Mouse (Mus musculus): ENCODE data around the gene Ptgfrn. TPM values are rescaled to one million over a fixed set of nuclear protein-coding genes. Genes with fewer than 3 reads are reported as not detected.

Gene Ptgfrn
- total RNA-seq, 1 experiment from 2014 or later: 32.1 TPM

DNA sequence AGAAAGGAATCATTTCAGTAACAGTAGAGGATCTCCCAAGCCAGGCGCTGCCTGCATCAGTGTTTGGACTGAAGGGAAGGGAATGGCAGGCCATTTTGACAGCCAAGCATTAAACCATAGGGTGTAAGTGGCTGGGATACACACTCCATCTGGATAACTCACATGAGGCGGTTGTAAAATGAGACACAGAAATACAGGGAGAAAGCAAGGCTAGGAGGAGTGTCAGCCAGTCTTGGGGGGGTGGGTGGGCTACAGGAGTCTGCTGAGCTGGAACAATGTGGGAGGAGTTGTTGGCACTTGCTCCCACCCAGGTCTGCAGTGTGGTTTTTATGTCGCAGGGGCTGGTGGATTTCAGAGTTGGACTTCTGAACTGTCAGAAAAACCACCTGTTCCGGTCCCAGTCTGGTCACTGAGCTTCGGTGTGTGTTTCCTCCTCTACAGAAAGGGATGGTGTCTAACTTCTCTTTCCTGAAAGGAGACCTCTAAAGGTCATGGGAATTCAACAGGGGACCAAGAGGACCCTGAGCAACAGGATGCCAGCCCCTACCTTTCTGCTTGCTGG is 72.0 kb downstream of the Ptgfrn start:
- no peak for DNase-seq

DNA sequence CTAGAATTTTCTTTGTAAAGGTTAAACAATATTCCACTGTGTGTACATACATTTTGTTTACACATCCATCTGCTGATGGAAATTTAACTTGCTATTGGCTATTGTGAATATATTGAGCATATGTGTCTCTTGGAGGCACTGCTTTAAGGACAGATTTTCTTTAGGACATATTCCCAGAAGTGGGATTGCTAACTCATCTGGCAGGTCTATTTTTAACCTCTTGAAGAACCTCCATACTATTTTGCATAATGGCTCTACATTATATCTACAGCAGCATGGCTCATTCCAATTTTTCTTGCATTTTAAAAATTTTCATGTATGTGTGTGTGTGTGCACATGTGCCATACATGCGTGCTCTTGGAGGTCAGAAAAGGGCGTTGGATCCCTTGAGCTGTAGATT is 74.1 kb downstream of the Ptgfrn start:
- no peak for DNase-seq

DNA sequence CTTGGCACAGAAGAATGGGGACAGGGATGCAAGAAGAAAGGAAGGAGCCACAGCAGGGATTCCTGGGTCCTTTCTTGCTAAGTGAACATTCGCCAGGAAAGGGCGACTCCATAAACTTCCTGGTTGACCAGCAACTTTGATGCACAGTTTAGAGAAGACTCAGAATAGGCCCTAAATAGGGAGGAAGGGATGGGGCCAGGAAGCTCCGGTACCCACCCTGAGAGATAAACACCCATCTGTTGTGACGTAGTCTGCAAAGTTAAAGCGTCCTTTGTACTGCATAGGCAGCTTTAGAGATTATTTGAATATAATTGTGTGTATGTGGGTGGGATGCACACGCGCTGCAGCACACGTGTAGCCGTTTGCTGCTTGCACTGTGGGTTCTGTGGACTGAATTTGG is 75.6 kb downstream of the Ptgfrn start:
- DNase-seq: no peak

DNA sequence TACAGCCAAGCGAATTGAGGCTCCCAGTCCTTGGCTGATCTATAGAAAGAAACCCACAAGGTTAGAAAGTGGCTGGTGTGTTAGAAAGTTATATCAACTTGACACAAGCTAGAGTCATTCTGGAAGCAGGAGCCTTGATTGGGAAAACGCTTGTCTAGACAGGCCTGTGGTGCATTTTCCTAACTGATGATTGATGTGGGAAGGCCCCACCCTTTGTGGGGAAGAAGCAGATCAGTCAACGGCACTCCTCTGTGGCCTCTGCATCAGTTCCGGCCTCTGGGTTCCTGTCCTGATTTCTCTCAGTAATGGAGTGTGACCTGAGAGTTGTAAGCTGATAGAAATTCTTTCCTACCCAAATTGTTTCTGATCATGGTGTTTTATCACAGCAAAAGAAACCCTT is 76.4 kb downstream of the Ptgfrn start:
- no peak for DNase-seq

DNA sequence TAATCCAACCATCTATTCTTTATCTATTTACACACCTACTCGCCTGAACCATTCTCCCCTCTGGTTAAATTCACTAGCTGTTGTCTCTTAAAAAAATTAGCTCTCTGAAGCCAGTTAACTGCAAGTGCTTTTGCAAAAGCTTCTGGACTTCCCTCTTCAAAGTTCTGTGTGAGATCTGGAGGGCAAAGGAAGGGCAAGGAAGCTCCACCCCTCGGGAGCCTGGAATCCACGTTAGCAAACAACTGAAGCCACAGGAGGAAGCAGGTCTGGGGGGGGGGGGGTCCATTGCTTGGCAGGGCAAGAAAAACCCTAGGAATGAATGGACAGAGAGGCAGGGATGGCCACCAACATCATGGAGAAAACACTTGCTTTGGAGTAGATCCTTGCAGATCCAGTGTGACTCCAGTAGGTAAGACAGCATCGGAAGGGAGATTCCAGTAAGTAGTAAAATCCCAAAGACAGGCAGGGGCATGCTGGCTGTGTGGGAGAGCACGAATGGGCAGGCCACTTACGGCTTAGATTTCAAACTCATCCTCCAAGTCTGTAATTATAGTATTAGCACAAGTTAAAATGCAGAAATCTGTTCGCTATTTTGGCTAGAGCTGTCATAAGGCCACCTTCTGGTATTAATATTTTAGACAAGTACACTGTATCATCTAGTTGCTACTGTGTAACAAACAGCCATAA is 78.5 kb downstream of the Ptgfrn start:
- DNase-seq: no peak

DNA sequence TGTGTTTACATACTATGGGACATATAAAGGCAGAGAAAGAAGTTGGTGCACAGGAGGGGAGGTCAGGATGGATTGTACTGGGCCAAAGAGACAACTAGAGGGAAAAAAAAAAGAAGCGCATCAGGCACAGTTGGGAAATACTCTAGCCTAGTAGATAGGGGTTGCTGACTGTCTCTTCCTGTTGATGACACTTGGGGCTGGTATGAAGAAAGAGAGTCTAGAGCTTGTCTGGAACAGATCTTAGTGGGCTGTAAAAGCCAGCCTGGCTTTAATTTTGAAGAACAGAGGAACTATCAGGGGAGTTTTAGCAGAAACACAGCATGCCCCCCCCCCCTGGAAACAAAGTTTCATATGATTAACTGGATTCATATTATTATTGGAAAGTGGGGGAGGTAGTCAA is 79.4 kb downstream of the Ptgfrn start:
- DNase-seq: no peak

DNA sequence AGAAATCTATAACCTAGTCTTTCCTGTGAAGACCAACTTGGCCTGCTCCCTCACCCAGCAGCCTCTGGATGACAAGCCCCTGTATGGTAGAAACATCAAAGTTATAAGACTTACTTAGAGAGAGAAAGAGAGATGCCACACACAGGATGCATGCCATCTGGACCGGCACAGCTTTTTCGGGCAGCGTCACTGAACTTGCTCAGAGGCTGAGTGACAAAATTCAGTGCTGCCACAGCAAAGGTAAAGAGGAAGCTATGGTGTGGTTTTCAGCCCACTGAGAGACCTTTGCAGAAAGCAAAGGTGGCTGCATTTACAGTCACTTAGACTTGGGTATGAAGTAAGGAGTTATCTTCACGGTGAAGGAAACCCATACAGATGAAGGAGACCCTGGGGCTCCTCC is 80.7 kb downstream of the Ptgfrn start, which contains the start of gene Cd101:
Gene Cd101, minus strand, starts transcription at position 218 of the 400 bp plus-strand sequence.
- DNase-seq: no peak

DNA sequence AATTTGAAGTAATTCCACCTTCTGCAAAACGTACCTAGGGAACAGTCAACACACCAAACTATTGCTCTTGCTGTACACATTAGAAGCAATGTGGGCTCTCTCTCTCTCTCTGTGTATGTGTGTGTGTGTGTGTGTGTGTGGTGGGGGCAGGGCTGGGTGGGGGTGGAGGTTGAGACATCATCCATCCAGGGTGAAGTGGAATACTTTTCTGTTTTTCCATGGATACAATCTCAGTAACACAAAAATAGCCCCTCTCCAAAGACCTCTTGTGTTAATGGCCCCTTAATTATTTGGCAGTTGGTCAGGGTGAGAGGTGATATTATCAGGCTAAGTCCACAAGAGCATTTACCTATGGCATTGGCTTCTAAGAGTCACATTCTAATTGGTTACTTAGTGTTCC is 83.3 kb downstream of the Ptgfrn start:
- DNase-seq: no peak

DNA sequence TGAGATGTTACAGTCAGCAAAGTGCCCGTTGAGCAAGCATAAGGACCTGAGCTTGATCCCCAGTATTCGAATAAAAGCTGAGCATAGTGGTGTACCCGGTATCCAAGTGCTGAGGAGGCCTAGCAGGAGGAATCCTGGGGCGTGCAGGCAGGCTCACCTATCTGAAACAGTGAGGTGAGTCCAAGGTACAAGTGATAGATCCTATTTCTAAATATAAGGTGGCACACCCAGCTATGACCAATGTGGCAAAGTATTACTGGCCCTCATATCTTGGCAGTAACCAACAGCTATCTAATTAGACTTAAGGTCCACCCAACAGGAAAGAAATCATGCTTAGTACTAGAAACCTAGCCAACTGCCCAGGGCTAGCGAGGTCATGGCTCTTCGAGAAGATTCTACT is 87.1 kb downstream of the Ptgfrn start:
- DNase-seq: no peak

DNA sequence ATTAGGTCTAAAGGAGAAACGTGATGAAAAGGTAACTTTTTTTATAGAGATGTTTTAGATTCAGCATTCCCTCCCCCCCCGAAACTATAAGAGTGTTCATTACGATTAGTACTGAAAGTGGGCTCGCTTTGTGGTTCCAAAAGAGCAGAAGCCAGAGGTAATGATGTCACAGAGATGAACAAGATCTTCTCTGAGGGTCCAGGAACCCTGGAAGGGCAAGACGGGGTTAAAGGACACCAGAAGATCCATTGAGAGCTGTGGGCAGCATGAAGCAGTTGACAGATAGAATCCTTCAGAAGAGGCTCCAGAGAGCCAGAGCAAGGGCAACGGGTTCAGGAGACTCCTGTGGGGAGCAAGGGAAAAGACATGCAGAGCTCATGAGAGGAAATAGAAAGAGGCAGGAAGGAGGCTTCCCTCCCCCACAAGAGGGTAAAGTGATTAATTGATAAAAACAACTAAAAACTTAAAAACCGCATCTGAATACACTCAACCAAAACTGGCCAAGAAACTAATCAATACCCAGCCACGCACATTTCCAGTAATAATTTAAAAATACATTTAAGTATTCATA is 88.5 kb downstream of the Ptgfrn start:
- DNase-seq: no peak

DNA sequence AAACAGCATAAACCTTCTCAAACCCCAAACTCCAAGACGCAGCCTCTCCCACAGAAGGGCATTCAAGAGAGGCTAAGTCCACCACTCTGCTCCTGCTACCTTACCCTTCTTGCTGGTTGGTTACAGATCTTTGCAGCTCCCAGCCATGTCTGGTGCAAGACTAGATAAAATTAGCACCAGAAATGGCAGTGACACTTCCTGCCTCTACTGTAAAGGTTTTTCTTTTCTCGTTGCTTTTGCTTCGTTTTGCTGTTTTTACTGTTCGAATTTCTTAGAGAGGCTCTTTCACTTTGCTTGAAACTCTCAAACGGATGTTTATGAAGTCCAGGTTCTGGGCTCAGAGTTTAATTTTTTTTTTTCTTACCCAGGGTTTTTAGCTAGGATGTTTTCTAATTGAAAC is 89.0 kb downstream of the Ptgfrn start:
- DNase-seq: no peak

DNA sequence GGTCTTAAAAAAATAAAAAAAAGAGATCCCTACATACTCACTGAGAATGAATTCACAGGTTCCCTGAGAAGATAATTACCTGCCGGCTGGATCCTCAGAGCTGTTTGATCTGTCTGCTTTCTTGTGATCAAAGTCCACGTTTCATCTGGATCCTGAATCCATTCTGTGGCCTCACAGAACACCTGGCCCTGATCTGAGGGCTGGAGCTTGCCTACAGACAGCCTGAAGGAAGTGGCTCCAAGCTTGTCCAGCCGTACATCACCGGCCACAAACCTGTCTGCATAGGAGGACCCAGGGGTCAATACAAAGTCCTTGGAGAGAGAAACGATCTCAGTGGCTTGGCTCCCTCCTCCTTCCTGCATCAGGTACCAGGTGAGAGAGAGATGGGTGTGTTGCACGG is 91.6 kb downstream of the Ptgfrn start:
- DNase-seq: no peak

DNA sequence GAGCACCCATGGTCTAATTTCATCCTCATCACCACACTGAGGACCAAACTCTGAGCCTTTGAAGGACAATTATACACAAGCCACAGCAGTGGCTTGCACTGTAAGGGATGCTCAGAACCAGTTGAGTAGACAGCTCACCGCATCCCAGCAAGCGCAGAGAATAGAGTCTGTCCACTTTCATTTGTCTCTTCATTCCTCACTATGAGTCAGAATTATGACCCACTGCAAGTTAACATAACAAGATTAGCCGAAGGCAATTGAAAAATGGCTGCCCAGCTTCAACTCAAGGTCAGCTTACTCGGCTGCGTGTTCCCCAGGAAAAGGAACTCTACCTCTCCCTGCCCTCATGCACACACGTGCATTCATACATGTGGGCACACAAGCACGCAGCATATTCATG is 94.0 kb downstream of the Ptgfrn start:
- no peak for DNase-seq

DNA sequence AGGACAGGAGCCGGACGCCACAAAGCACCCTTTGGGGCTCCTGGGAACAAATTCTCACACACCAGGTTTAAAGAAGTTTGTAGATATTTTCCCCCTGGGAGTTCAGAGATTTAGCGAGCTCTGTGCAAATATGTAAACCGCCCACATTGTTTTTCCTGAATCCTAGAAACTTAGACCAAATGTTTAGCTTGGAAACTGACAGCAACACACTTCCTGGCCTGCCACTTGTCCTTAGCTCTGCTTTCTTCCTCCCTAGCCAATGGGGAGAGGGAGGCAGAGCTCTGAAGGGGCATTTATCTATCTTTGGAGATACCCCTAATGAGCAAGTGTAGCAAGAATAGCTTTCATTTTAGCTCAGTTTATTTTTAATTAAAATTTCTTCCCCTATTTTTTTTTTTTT is 94.8 kb downstream of the Ptgfrn start:
- no peak for DNase-seq

DNA sequence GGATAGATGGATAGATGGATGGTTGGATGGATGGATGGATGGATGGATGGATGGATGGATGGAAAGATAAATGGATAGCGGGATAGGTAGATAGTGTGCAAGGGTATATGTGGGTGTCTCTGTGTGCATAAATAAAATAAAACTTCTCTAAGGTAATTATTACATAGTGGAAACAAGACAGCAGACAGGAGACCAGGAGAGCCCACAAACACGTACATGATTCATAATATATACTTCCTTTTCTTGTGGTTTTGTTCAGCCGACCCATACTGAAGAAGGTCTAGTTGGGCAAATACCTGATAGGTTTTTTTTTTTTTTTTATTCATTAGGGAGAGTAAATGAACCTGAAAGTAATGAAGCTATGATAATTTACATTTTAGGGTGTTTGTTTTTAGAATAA is 96.5 kb downstream of the Ptgfrn start:
- DNase-seq: no peak

DNA sequence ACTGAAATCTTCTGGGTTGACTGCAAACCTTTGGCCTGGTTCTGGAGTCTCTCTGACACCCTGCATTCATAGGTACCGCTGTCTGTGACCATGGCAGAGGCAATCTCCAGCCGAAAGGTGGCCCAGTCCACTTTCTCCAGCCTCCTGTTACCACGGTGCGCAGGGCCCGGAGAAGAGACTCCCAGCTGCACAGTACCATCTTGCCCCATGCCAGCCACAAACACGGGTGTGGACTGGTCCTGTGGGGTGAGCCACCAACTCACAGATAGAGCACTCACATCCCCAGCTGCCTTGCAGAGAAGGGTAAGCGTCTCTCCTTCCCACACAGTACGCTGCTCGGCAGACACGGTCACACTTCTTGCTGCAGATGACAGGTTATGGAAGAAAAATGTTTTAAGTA is 97.1 kb downstream of the Ptgfrn start:
- no peak for DNase-seq

DNA sequence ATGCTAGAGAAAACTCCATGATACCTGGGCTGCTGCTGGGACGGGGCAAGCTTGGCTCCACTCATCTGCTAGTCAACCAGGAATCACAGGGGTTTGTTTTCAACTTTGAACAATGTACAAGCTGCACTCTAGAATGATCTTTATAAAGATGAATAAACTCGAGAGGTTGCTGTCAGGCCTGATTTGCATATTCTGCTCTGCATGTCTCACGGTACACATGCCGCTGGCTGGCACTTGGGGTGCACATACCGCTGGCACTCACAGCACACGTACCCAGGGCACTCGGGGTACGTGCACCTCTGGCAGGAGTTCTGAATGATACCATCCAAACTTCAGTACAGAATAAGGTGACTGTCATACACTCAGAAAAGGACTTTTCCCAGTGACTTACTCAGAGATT is 97.5 kb downstream of the Ptgfrn start:
- DNase-seq: no peak

DNA sequence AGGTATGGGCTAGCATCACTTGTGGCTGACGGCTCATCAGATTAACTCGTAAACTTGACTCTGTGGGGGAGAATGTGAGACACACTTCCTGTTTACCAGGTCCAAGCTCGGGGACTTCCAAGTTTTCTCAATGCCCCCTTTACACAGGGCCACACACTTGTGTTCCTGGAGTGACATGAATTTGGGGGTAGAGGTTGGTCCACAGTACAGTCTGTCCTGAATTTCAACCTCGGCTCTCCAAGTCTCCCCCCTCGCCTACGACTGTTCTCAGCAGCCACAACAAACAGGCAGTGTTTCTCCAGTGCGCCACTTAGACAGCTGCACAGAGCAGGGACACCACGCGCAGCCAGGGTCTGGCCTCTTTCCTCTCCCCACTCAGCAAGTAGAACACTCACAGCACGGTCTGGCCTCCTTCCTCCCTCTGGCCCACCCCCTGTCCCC is 97.9 kb downstream of the Ptgfrn start:
- DNase-seq: peak; percentile 23

DNA sequence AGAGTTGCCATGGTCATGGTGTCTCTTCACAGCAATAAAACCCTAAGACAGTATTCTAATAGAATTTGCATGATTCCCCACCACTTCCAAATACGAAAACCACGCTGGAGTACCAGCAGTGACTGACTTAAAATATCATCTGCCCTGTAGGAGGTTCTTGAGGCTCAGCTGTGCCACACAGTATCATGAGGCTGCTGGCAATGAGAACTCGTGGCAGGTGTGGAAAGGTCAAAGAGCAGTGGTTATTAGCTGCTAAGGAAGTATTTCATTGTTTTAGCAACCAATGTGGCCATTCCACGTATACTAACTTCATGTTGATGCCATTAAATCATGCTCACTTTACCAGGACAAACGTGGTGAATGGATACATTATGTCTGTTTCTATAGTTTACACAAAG is 98.9 kb downstream of the Ptgfrn start:
- no peak for DNase-seq

DNA sequence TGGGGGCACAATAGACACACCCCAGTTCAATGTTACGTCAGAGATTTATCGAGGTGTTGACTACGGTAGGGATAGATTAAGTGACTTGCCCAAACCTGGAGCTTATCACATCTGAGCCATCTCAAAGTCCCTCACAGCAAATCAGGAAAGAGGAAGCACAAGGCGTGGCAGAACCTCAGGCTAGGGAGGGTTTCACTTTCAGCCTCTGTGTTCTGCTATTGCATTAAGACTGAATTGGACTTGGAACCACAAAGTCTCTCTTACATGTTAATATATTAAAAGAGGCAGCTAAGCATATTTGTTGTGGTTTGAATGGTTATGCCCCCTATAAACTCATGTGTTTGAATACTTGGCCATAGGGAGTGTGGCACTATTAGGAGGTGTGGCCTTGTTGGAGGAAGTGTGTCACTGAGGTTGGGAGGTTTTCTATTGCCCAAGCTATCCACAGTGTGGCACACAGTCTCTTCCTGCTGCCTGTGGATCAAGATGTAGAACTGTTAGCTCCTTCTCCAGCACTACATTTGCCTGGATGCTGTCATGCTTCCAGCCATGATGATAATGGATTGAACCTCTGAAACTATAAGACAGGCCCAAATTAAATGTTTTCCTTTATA is 99.4 kb downstream of the Ptgfrn start:
- DNase-seq: no peak

DNA sequence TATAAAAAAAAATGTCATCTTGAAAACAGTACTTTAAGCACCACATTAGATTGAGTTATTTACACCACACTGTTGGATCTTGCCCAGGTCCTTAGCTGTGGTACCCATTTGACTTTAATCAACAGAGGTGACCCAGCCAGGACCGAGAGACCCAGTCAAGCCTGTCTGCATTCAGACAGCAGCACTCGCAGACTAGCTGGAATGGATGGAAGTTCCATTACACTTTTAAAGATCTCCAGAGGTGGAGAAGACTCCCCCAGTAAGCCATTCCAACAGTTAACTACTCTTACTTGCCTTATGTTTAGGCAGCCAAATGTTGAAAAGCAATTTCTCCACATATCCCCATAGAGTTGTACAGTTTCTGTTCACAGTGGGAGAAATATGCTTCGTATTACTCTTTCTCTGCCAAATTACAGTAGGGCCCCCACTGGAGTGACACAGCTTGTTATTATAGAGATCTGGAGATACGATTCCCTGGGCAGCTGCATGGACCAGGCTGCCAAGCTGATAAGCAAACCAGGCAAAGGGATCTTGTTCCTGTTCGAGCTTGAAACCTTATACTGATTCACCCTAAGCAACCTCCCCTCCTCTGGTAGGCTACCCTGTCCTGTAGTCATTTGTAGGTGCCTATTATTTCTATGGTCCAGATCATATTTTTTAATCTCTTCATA is 102.8 kb downstream of the Ptgfrn start:
- no peak for DNase-seq

DNA sequence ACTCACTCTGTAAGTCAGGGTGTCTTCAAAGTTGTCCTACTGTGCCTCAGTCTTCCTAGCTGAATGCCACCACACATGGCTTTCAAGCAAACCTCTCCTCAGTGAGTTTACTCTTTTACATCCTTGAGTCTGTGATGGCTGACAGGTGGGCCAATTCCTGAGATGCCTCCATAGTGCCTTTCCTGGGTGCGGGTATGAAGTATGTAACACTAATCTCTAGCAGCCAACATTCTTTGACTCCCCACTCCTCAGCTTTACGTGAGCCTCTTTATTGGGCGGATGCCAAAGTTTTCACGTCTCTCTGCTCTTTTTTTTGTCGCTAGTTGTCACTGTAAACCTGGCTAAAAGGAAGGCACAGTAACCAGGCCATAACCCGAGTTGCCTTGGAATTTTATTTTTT is 104.7 kb downstream of the Ptgfrn start:
- DNase-seq: no peak
